Mouse (Mus musculus) lung, postnatal 0 days (tissue): ENCODE measurements at regions not wholly inside any gene's neighbourhood (a gene's known extent, or its start where the extent isn't known, plus 50 kb on each side); places are given as distances from the start of the nearest gene placed in this dataset.
A peak's percentile ranks its signal among the peaks of the same experiment; 100 is the strongest.

Experiments used
- ATAC-seq: fragments of 200-750 bp; cut with Nextera tagmentation; 2 replicates; pipeline ENCODE4 v1.8.0; 2017; ENCODE audit warnings: moderate library complexity
- DNase-seq: peaks from one replicate; pipeline ENCODE4 v3.0.0-alpha.2; 2016; ENCODE audit warnings: low spot score
- H3K27ac ChIP-seq: fragments of 300-500 bp; sonication (generic); 2 replicates; pipeline ENCODE4 v1.5.1; 2014; ENCODE audit warnings: antibody characterized with exemption, mild to moderate bottlenecking, low read length, mixed read lengths
- H3K27me3 ChIP-seq: fragments of 300-500 bp; sonication (generic); replicated peaks from 2 replicates; pipeline ENCODE4 v1.6.1; 2014; ENCODE audit warnings: low read length, mixed read lengths; ENCODE audit not compliant: insufficient read depth
- H3K36me3 ChIP-seq: fragments of 300-500 bp; sonication (generic); 2 replicates; pipeline ENCODE4 v1.6.1; 2014; ENCODE audit warnings: low read length, mixed read lengths; ENCODE audit not compliant: insufficient read depth
- H3K4me1 ChIP-seq: fragments of 300-500 bp; sonication (generic); 2 replicates; pipeline ENCODE4 v1.6.1; 2014; ENCODE audit warnings: antibody characterized with exemption, low read depth, low read length, mixed read lengths; ENCODE audit not compliant: insufficient read depth
- H3K4me2 ChIP-seq: fragments of 300-500 bp; sonication (generic); replicated peaks from 2 replicates; pipeline ENCODE4 v1.6.1; 2014; ENCODE audit warnings: low read depth, mild to moderate bottlenecking, low read length, moderate library complexity, mixed read lengths
- H3K4me3 ChIP-seq: fragments of 300-500 bp; sonication (generic); 2 replicates; pipeline ENCODE4 v1.5.1; 2014; ENCODE audit warnings: low read depth, low read length
- H3K9ac ChIP-seq: fragments of 300-500 bp; sonication (generic); replicated peaks from 2 replicates; pipeline ENCODE4 v1.6.1; 2014; ENCODE audit warnings: low read depth, mild to moderate bottlenecking
- H3K9me3 ChIP-seq: fragments of 300-500 bp; sonication (generic); 2 replicates; pipeline ENCODE4 v1.6.1; 2016; ENCODE audit warnings: low read length, mixed read lengths
- CTCF ChIP-seq: IDR thresholded peaks from 2 replicates; pipeline ENCODE4 v1.5.1; 2016; ENCODE audit warnings: antibody characterized with exemption, mild to moderate bottlenecking
- EP300 ChIP-seq: IDR thresholded peaks from 2 replicates; pipeline ENCODE4 v1.6.1; 2016; ENCODE audit warnings: antibody characterized with exemption, mild to moderate bottlenecking, control low read depth
- WGBS: fragments of 180-500 bp; shearing (Covaris S2); extraction: QIAGEN DNeasy Blood & Tissue Kit; methylation state at CpG from one replicate; pipeline ENCODE4 v1.1.7; 2014; 5-methylcytosine and 5-hydroxymethylcytosine counted together

- no peaks in the 10 kb centered on the region for H3K27me3 ChIP-seq
- no peaks in the 10 kb centered on the region for H3K4me1 ChIP-seq
- no peak overlapping the region for H3K27ac ChIP-seq
- no peak overlapping the region for H3K4me2 ChIP-seq
- H3K9ac ChIP-seq, result no peak overlapping the region
- H3K4me3 ChIP-seq, result no peak overlapping the region
- no peaks in the 10 kb centered on the region for H3K36me3 ChIP-seq
- ATAC-seq, result no peak
- 65% methylated on average over 3 of the region's 3 CpGs for WGBS
- TF ChIP-seq EP300 (no peak), CTCF (no peak)
- H3K9me3 ChIP-seq, result no peaks in the 10 kb centered on the region
- no peak for DNase-seq
These were observed 140.2 kb downstream of the Kcna5 start for GRCm38 (mm10) chr6:126395015-126395414.

- no peak overlapping the region for H3K27ac ChIP-seq
- no peaks in the 10 kb centered on the region for H3K27me3 ChIP-seq
- no peaks in the 10 kb centered on the region for H3K4me1 ChIP-seq
- DNase-seq (peak; percentile 34), ATAC-seq (peak; percentile 28; the same call in 1 of the 2 replicates)
- H3K4me2 ChIP-seq, result 0 out of 2 replicates have a peak overlapping the region, but pooled peaks have one; percentile 17
- 11% methylated on average over 7 of the region's 7 CpGs for WGBS
- no peak overlapping the region for H3K4me3 ChIP-seq
- no peak overlapping the region for H3K9ac ChIP-seq
- H3K36me3 ChIP-seq, result no peaks in the 10 kb centered on the region
- TF ChIP-seq CTCF, result no peak
- peak; percentile 48; the same call in 1 of the 2 replicates for TF ChIP-seq EP300
- no peaks in the 10 kb centered on the region for H3K9me3 ChIP-seq
These were observed 141.0 kb downstream of the Kcna5 start for GRCm38 (mm10) chr6:126394111-126394809.

GRCm38 (mm10) chr6:126384210-126385012, 150.8 kb downstream of the Kcna5 start:
- H3K9ac ChIP-seq, result no peak overlapping the region
- peak; percentile 44 for DNase-seq
- no peak; the same call in 1 of the 2 replicates for ATAC-seq

GRCm38 (mm10) chr6:126377216-126377615, 158.0 kb downstream of the Kcna5 start:
- DNase-seq, result no peak
- Histone ChIP-seq H3K27me3 (no peaks in the 10 kb centered on the region), H3K4me2 (no peak overlapping the region), H3K4me1 (no peaks in the 10 kb centered on the region), H3K4me3 (no peak overlapping the region), H3K36me3 (no peaks in the 10 kb centered on the region), H3K27ac (no peak overlapping the region), H3K9me3 (no peaks in the 10 kb centered on the region), H3K9ac (no peak overlapping the region)
- no peak for ATAC-seq
- WGBS, result 54% methylated on average over 4 of the region's 4 CpGs
- TF ChIP-seq EP300, result no peak
- TF ChIP-seq CTCF, result no peak

More at GRCm38 (mm10) chr6:126384210-126385012, 150.8 kb downstream of the Kcna5 start:
- TF ChIP-seq EP300, result no peak
- TF ChIP-seq CTCF, result no peak
- Histone ChIP-seq H3K4me1 (no peaks in the 10 kb centered on the region), H3K4me3 (no peak overlapping the region), H3K27me3 (no peaks in the 10 kb centered on the region), H3K4me2 (no peak overlapping the region), H3K9me3 (no peaks in the 10 kb centered on the region), H3K36me3 (no peaks in the 10 kb centered on the region), H3K27ac (no peak overlapping the region)
- 31% methylated on average over 9 of the region's 9 CpGs for WGBS

GRCm38 (mm10) chr6:126374970-126375620, 160.1 kb downstream of the Kcna5 start:
- 68% methylated on average over 12 of the region's 12 CpGs for WGBS
- Histone ChIP-seq H3K9me3 (no peaks in the 10 kb centered on the region), H3K9ac (no peak overlapping the region), H3K27me3 (no peaks in the 10 kb centered on the region), H3K4me2 (no peak overlapping the region), H3K4me3 (no peak overlapping the region), H3K27ac (no peak overlapping the region), H3K36me3 (no peaks in the 10 kb centered on the region), H3K4me1 (no peaks in the 10 kb centered on the region)
- DNase-seq (no peak), ATAC-seq (no peak)
- TF ChIP-seq CTCF, result no peak
- no peak for TF ChIP-seq EP300

- no peaks in the 10 kb centered on the region for H3K36me3 ChIP-seq
- H3K4me1 ChIP-seq, result no peaks in the 10 kb centered on the region
- no peak overlapping the region for H3K9ac ChIP-seq
- H3K4me2 ChIP-seq, result no peak overlapping the region
- DNase-seq, result peak; percentile 30
- H3K4me3 ChIP-seq, result no peak overlapping the region
- no peaks in the 10 kb centered on the region for H3K9me3 ChIP-seq
- ATAC-seq, result peak; percentile 40; the same call in 1 of the 2 replicates
- peak; percentile 87 for TF ChIP-seq CTCF
- no peak for TF ChIP-seq EP300
- WGBS, result 45% methylated on average over 5 of the region's 5 CpGs
- H3K27me3 ChIP-seq, result no peaks in the 10 kb centered on the region
- no peak overlapping the region for H3K27ac ChIP-seq
These were observed 163.2 kb downstream of the Kcna5 start for GRCm38 (mm10) chr6:126371971-126372370.
